In genomic region chr13:53156911-53157310, GRCm38 (mm10) we compare ENCODE assay signal across 23 mouse cellular contexts.
DNase-seq lines count a peak whose midpoint lies in the region; ATAC-seq and TF ChIP-seq lines count a peak whose summit lies in the region.
"Had no signal": no experiment of that assay in that cellular context is flagged by ENCODE, and none has a peak within 500 bp of the region (broad histone marks: within the 10 kb centered on the region; RNA-seq: fewer than 3 reads in every experiment).

No protein-coding gene starts in this region.

- no peak for DNase-seq in forebrain, embryonic 10.5 days (ENCODE audit: extremely low spot score, low spot score)
- no peak for DNase-seq in forebrain, postnatal 0 days
- DNase-seq in heart, adult 8-10 months (ENCODE audit: low spot score), result no peak
- DNase-seq in lung, embryonic 14.5 days, result no peak
- no peak for DNase-seq in lung, adult 18-20 months
- DNase-seq in stomach, postnatal 0 days (ENCODE audit: low spot score), result no peak
- no peak for DNase-seq in lung, postnatal 36 days
- DNase-seq: adrenal gland, postnatal 36 days; cerebellum, adult 9-11 months; embryo, embryonic 11 days; gastrocnemius, adult 2 months; kidney, adult 9 months; kidney, postnatal 14 days had no signal

- peak overlapping the region; percentile 53; the same call in 1 of the 2 replicates for H3K27ac ChIP-seq in forebrain, embryonic 10.5 days
- H3K27ac ChIP-seq in forebrain, postnatal 0 days (ENCODE audit: low read depth, low read length), result no peak overlapping the region
- H3K27ac ChIP-seq in heart, embryonic 15.5 days, result peak overlapping the region; percentile 92
- H3K27ac ChIP-seq in lung, embryonic 14.5 days (ENCODE audit: low read depth), result peak overlapping the region; percentile 81; the same call in 1 of the 2 replicates
- peak overlapping the region; percentile 74 for H3K27ac ChIP-seq in stomach, postnatal 0 days (replicated peaks)
- H3K27ac ChIP-seq: embryonic facial prominence, embryonic 13.5 days; forebrain, embryonic 13.5 days; gastrocnemius, adult 2 months; limb, embryonic 15.5 days; liver, embryonic 14.5 days; macrophage; midbrain, embryonic 15.5 days; neural tube, embryonic 12.5 days had no signal

- no peak overlapping the region for H3K4me3 ChIP-seq in forebrain, embryonic 10.5 days
- H3K4me3 ChIP-seq in forebrain, postnatal 0 days (ENCODE audit: low read depth, low read length), result no peak overlapping the region
- no peak overlapping the region for H3K4me3 ChIP-seq in heart, embryonic 15.5 days
- H3K4me3 ChIP-seq in lung, embryonic 14.5 days (ENCODE audit: low read depth, low read length), result no peak overlapping the region
- no peak overlapping the region for H3K4me3 ChIP-seq in stomach, postnatal 0 days (ENCODE audit: low read depth, low read length)
- H3K4me3 ChIP-seq: embryonic facial prominence, embryonic 13.5 days; erythroblast, embryonic 14.5 days; forebrain, embryonic 13.5 days; gastrocnemius, adult 2 months; limb, embryonic 15.5 days; midbrain, embryonic 15.5 days; neural tube, embryonic 12.5 days had no signal

- peaks cover 11% of the 10 kb centered on the region for H3K27me3 ChIP-seq in forebrain, embryonic 10.5 days (ENCODE audit: poor library complexity, severe bottlenecking)
- H3K27me3 ChIP-seq in forebrain, postnatal 0 days (ENCODE audit: insufficient read depth, low read length), result no peaks in the 10 kb centered on the region; the same call in 1 of the 2 replicates
- H3K27me3 ChIP-seq in heart, embryonic 15.5 days, result no peaks in the 10 kb centered on the region
- no peaks in the 10 kb centered on the region for H3K27me3 ChIP-seq in lung, embryonic 14.5 days (ENCODE audit: insufficient read depth, low read length)
- H3K27me3 ChIP-seq in stomach, postnatal 0 days (ENCODE audit: control insufficient read depth, insufficient read depth, low read length), result no peaks in the 10 kb centered on the region
- H3K27me3 ChIP-seq: embryonic facial prominence, embryonic 13.5 days; forebrain, embryonic 13.5 days; limb, embryonic 15.5 days; midbrain, embryonic 15.5 days; neural tube, embryonic 12.5 days had no signal

- TF ChIP-seq CTCF in forebrain, postnatal 0 days (IDR thresholded peaks at IDR 0.05; ENCODE audit: low read depth), result no peak
- TF ChIP-seq CTCF in lung, embryonic 14.5 days (IDR thresholded peaks at IDR 0.05; ENCODE audit: low read depth), result no peak
- TF ChIP-seq CTCF in stomach, postnatal 0 days (IDR thresholded peaks at IDR 0.05; ENCODE audit: low read depth), result no peak

- no peak for TF ChIP-seq EP300 in stomach, postnatal 0 days (optimal IDR thresholded peaks at IDR 0.05)

- WGBS in forebrain, embryonic 10.5 days, result 91% methylated on average over 15 of the region's 15 CpGs
- WGBS in forebrain, postnatal 0 days, result 77% methylated on average over 15 of the region's 15 CpGs
- WGBS in heart, embryonic 15.5 days, result 80% methylated on average over 15 of the region's 15 CpGs
- 70% methylated on average over 15 of the region's 15 CpGs for WGBS in lung, embryonic 14.5 days
- WGBS in stomach, postnatal 0 days, result 72% methylated on average over 15 of the region's 15 CpGs

- H3K4me2 ChIP-seq in forebrain, postnatal 0 days (ENCODE audit: low read depth), result no peak overlapping the region
- H3K4me2 ChIP-seq in heart, embryonic 15.5 days, result no peak overlapping the region
- H3K4me2 ChIP-seq in lung, embryonic 14.5 days, result no peak overlapping the region
- no peak overlapping the region for H3K4me2 ChIP-seq in stomach, postnatal 0 days (replicated peaks; ENCODE audit: low read depth)
- H3K4me2 ChIP-seq: embryonic facial prominence, embryonic 13.5 days; forebrain, embryonic 13.5 days; limb, embryonic 15.5 days; midbrain, embryonic 15.5 days; neural tube, embryonic 12.5 days had no signal

- no peaks in the 10 kb centered on the region for H3K9me3 ChIP-seq in forebrain, embryonic 10.5 days
- H3K9me3 ChIP-seq in forebrain, postnatal 0 days (ENCODE audit: low read length), result no peaks in the 10 kb centered on the region
- no peaks in the 10 kb centered on the region for H3K9me3 ChIP-seq in heart, embryonic 15.5 days (replicated peaks)
- no peaks in the 10 kb centered on the region for H3K9me3 ChIP-seq in lung, embryonic 14.5 days (ENCODE audit: low read depth, low read length)
- no peaks in the 10 kb centered on the region for H3K9me3 ChIP-seq in stomach, postnatal 0 days (ENCODE audit: control insufficient read depth, low read length)
- H3K9me3 ChIP-seq: embryonic facial prominence, embryonic 13.5 days; forebrain, embryonic 13.5 days; limb, embryonic 15.5 days; midbrain, embryonic 15.5 days; neural tube, embryonic 12.5 days had no signal

- H3K4me1 ChIP-seq in forebrain, embryonic 10.5 days, result peaks cover 91% of the 10 kb centered on the region
- 0 out of 2 replicates have a peak, but pooled peaks cover 8% of the 10 kb centered on the region for H3K4me1 ChIP-seq in forebrain, postnatal 0 days (ENCODE audit: insufficient read depth)
- peaks cover 62% of the 10 kb centered on the region for H3K4me1 ChIP-seq in heart, embryonic 15.5 days (replicated peaks)
- H3K4me1 ChIP-seq in lung, embryonic 14.5 days (ENCODE audit: insufficient read depth), result peaks cover 29% of the 10 kb centered on the region
- peaks cover 13% of the 10 kb centered on the region for H3K4me1 ChIP-seq in stomach, postnatal 0 days (replicated peaks; ENCODE audit: control insufficient read depth, insufficient read depth)
- H3K4me1 ChIP-seq: neural tube, embryonic 12.5 days had no signal

- ATAC-seq in forebrain, postnatal 0 days, result no peak
- no peak for ATAC-seq in heart, embryonic 15.5 days (replicated peaks; ENCODE audit: insufficient number of reproducible peaks, insufficient read depth, low FRiP score, low read depth)
- no peak for ATAC-seq in lung, embryonic 14.5 days (ENCODE audit: insufficient read depth)
- peak; percentile 36; the same call in 1 of the 2 replicates for ATAC-seq in stomach, postnatal 0 days (ENCODE audit: low FRiP score, low TSS enrichment)
- ATAC-seq: CD4-positive, CD25-positive, alpha-beta regulatory T cell, adult 4 months; forebrain, embryonic 13.5 days; midbrain, embryonic 15.5 days had no signal

- H3K9ac ChIP-seq in forebrain, postnatal 0 days, result no peak overlapping the region
- H3K9ac ChIP-seq in heart, embryonic 15.5 days, result no peak overlapping the region
- no peak overlapping the region for H3K9ac ChIP-seq in lung, embryonic 14.5 days
- no peak overlapping the region for H3K9ac ChIP-seq in stomach, postnatal 0 days (ENCODE audit: low read length)
- H3K9ac ChIP-seq: embryonic facial prominence, embryonic 13.5 days; forebrain, embryonic 13.5 days; limb, embryonic 15.5 days; liver, embryonic 14.5 days; midbrain, embryonic 15.5 days; neural tube, embryonic 12.5 days had no signal

- no peaks in the 10 kb centered on the region for H3K36me3 ChIP-seq in forebrain, embryonic 10.5 days (replicated peaks)
- no peaks in the 10 kb centered on the region for H3K36me3 ChIP-seq in forebrain, postnatal 0 days (ENCODE audit: insufficient read depth)
- no peaks in the 10 kb centered on the region for H3K36me3 ChIP-seq in heart, embryonic 15.5 days
- H3K36me3 ChIP-seq in lung, embryonic 14.5 days (ENCODE audit: insufficient read depth), result no peaks in the 10 kb centered on the region
- no peaks in the 10 kb centered on the region for H3K36me3 ChIP-seq in stomach, postnatal 0 days (ENCODE audit: control insufficient read depth, insufficient read depth, low read length)
- H3K36me3 ChIP-seq: embryonic facial prominence, embryonic 13.5 days; limb, embryonic 15.5 days; midbrain, embryonic 15.5 days; neural tube, embryonic 12.5 days had no signal
